Mouse (Mus musculus): ENCODE measurements at regions not wholly inside any gene's neighbourhood (a gene's known extent, or its start where the extent isn't known, plus 50 kb on each side); places are given as distances from the start of the nearest gene placed in this dataset.

- 89% methylated on average over 2 of the region's 2 CpGs for WGBS
- Histone ChIP-seq H3K4me1 (ENCODE audit: control insufficient read depth, insufficient read depth, low read length) (no peaks in the 10 kb centered on the region), H3K36me3 (ENCODE audit: control insufficient read depth, insufficient read depth, low read length) (no peaks in the 10 kb centered on the region), H3K4me2 (ENCODE audit: low read length) (no peak overlapping the region), H3K27me3 (ENCODE audit: control insufficient read depth, insufficient read depth, low read depth, low read length) (no peaks in the 10 kb centered on the region), H3K4me3 (ENCODE audit: low read depth, low read length) (no peak overlapping the region), H3K9me3 (replicated peaks; ENCODE audit: control insufficient read depth, low read length, poor library complexity, severe bottlenecking) (no peaks in the 10 kb centered on the region), H3K27ac (ENCODE audit: low read length) (no peak overlapping the region), H3K9ac (ENCODE audit: low read depth, low read length) (no peak overlapping the region)
- ATAC-seq: no peak
Measured at GRCm38 (mm10) chr2:101021515-101021914, 603.0 kb upstream of the Rag2 start.

GRCm38 (mm10) chr2:101043050-101043449 is 581.5 kb upstream of the Rag2 start:
- Histone ChIP-seq H3K4me3 (ENCODE audit: low read depth, low read length) (no peak overlapping the region), H3K9ac (ENCODE audit: low read depth, low read length) (no peak overlapping the region)

DNA sequence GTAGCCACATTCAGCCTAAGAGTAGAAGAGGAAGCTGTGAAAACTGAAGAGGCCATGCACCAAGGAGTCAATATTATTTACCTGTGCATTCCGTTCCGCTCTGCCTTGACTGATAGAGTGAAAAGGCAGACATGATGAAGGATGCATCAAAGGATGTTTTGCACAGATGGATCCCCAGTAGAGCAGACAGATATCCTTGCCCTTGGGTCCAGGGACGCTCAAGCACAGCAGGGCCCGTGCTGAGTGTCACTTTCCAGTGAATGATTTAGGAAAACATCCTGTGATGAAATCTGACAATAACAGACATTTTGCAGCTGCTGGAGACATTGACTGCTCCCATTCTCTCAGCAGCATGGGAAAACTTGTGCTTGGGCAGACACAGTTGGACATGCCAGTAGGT is 561.6 kb upstream of the Rag2 start:
- H3K4me1 ChIP-seq (ENCODE audit: control insufficient read depth, insufficient read depth, low read length): no peaks in the 10 kb centered on the region
- H3K9ac ChIP-seq (ENCODE audit: low read depth, low read length): no peak overlapping the region
- no peak overlapping the region for H3K4me2 ChIP-seq (ENCODE audit: low read length)
- WGBS: 80% methylated on average over 4 of the region's 4 CpGs
- ATAC-seq: no peak
- no peaks in the 10 kb centered on the region for H3K27me3 ChIP-seq (ENCODE audit: control insufficient read depth, insufficient read depth, low read depth, low read length)
- H3K36me3 ChIP-seq (ENCODE audit: control insufficient read depth, insufficient read depth, low read length): no peaks in the 10 kb centered on the region
- no peak overlapping the region for H3K4me3 ChIP-seq (ENCODE audit: low read depth, low read length)
- no peaks in the 10 kb centered on the region for H3K9me3 ChIP-seq (replicated peaks; ENCODE audit: control insufficient read depth, low read length, poor library complexity, severe bottlenecking)
- no peak overlapping the region for H3K27ac ChIP-seq (ENCODE audit: low read length)

More at GRCm38 (mm10) chr2:101043050-101043449, 581.5 kb upstream of the Rag2 start:
- no peak overlapping the region for H3K27ac ChIP-seq (ENCODE audit: low read length)
- H3K4me1 ChIP-seq (ENCODE audit: control insufficient read depth, insufficient read depth, low read length): 0 out of 2 replicates have a peak, but pooled peaks cover 4% of the 10 kb centered on the region
- H3K9me3 ChIP-seq (replicated peaks; ENCODE audit: control insufficient read depth, low read length, poor library complexity, severe bottlenecking): no peaks in the 10 kb centered on the region
- no peaks in the 10 kb centered on the region for H3K36me3 ChIP-seq (ENCODE audit: control insufficient read depth, insufficient read depth, low read length)
- H3K4me2 ChIP-seq (ENCODE audit: low read length): no peak overlapping the region
- no peak for ATAC-seq
- no peaks in the 10 kb centered on the region for H3K27me3 ChIP-seq (ENCODE audit: control insufficient read depth, insufficient read depth, low read depth, low read length)
- WGBS: 67% methylated on average over 3 of the region's 3 CpGs

- H3K4me2 ChIP-seq (ENCODE audit: low read length): no peak overlapping the region
- H3K4me1 ChIP-seq (ENCODE audit: control insufficient read depth, insufficient read depth, low read length): no peaks in the 10 kb centered on the region
- H3K36me3 ChIP-seq (ENCODE audit: control insufficient read depth, insufficient read depth, low read length): no peaks in the 10 kb centered on the region
- H3K9ac ChIP-seq (ENCODE audit: low read depth, low read length): no peak overlapping the region
- no peak overlapping the region for H3K27ac ChIP-seq (ENCODE audit: low read length)
- no peak overlapping the region for H3K4me3 ChIP-seq (ENCODE audit: low read depth, low read length)
- H3K27me3 ChIP-seq (ENCODE audit: control insufficient read depth, insufficient read depth, low read depth, low read length): no peaks in the 10 kb centered on the region
- no peaks in the 10 kb centered on the region for H3K9me3 ChIP-seq (replicated peaks; ENCODE audit: control insufficient read depth, low read length, poor library complexity, severe bottlenecking)
- ATAC-seq: no peak
Measured at GRCm38 (mm10) chr2:101074990-101075389, 549.5 kb upstream of the Rag2 start.

DNA sequence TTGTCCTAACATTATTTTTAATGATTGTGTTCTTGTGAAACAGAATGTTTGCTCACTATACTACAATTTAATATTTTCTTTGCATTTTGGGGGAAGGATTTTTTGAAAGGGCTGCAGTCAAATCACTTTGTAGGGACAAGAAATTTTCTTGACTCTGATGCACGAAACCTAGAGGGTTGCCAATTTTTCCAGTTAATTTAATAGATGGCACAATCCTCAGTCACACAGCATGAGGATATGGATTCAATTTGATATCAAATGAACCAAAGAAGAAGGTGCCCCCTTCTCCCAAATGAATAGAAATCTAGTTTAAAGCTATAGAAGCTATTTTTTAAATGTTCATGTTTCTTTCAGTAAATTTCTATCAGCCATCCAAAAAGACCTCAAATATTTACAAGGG is 544.3 kb upstream of the Rag2 start:
- Histone ChIP-seq H3K9ac (ENCODE audit: low read depth, low read length) (no peak overlapping the region), H3K36me3 (ENCODE audit: control insufficient read depth, insufficient read depth, low read length) (no peaks in the 10 kb centered on the region), H3K4me2 (ENCODE audit: low read length) (no peak overlapping the region), H3K9me3 (replicated peaks; ENCODE audit: control insufficient read depth, low read length, poor library complexity, severe bottlenecking) (no peaks in the 10 kb centered on the region), H3K4me3 (ENCODE audit: low read depth, low read length) (no peak overlapping the region), H3K27me3 (ENCODE audit: control insufficient read depth, insufficient read depth, low read depth, low read length) (no peaks in the 10 kb centered on the region), H3K27ac (ENCODE audit: low read length) (no peak overlapping the region), H3K4me1 (ENCODE audit: control insufficient read depth, insufficient read depth, low read length) (no peaks in the 10 kb centered on the region)
- 62% methylated on average over 1 of the region's 1 CpGs for WGBS
- no peak for ATAC-seq

GRCm38 (mm10) chr2:101083813-101084212 is 540.7 kb upstream of the Rag2 start:
- Histone ChIP-seq H3K4me2 (ENCODE audit: low read length) (no peak overlapping the region), H3K36me3 (ENCODE audit: control insufficient read depth, insufficient read depth, low read length) (no peaks in the 10 kb centered on the region), H3K9me3 (replicated peaks; ENCODE audit: control insufficient read depth, low read length, poor library complexity, severe bottlenecking) (no peaks in the 10 kb centered on the region), H3K9ac (ENCODE audit: low read depth, low read length) (no peak overlapping the region), H3K27me3 (ENCODE audit: control insufficient read depth, insufficient read depth, low read depth, low read length) (no peaks in the 10 kb centered on the region), H3K4me1 (ENCODE audit: control insufficient read depth, insufficient read depth, low read length) (no peaks in the 10 kb centered on the region), H3K4me3 (ENCODE audit: low read depth, low read length) (no peak overlapping the region), H3K27ac (ENCODE audit: low read length) (no peak overlapping the region)
- no peak for ATAC-seq

GRCm38 (mm10) chr2:101084648-101085047 is 539.9 kb upstream of the Rag2 start:
- no peak overlapping the region for H3K27ac ChIP-seq (ENCODE audit: low read length)
- 80% methylated on average over 1 of the region's 1 CpGs for WGBS
- H3K9me3 ChIP-seq (replicated peaks; ENCODE audit: control insufficient read depth, low read length, poor library complexity, severe bottlenecking): no peaks in the 10 kb centered on the region
- H3K27me3 ChIP-seq (ENCODE audit: control insufficient read depth, insufficient read depth, low read depth, low read length): no peaks in the 10 kb centered on the region
- no peaks in the 10 kb centered on the region for H3K36me3 ChIP-seq (ENCODE audit: control insufficient read depth, insufficient read depth, low read length)
- no peak overlapping the region for H3K4me3 ChIP-seq (ENCODE audit: low read depth, low read length)
- no peak for ATAC-seq
- H3K4me2 ChIP-seq (ENCODE audit: low read length): no peak overlapping the region
- H3K9ac ChIP-seq (ENCODE audit: low read depth, low read length): no peak overlapping the region
- H3K4me1 ChIP-seq (ENCODE audit: control insufficient read depth, insufficient read depth, low read length): no peaks in the 10 kb centered on the region

GRCm38 (mm10) chr2:101107183-101107872 is 517.2 kb upstream of the Rag2 start:
- H3K27ac ChIP-seq (ENCODE audit: low read length): no peak overlapping the region
- H3K27me3 ChIP-seq (ENCODE audit: control insufficient read depth, insufficient read depth, low read depth, low read length): no peaks in the 10 kb centered on the region
- 30% methylated on average over 1 of the region's 1 CpGs for WGBS
- H3K4me3 ChIP-seq (ENCODE audit: low read depth, low read length): no peak overlapping the region
- no peak overlapping the region for H3K9ac ChIP-seq (ENCODE audit: low read depth, low read length)
- no peaks in the 10 kb centered on the region for H3K4me1 ChIP-seq (ENCODE audit: control insufficient read depth, insufficient read depth, low read length)
- peak; percentile 36; the same call in 1 of the 2 replicates for ATAC-seq
- H3K36me3 ChIP-seq (ENCODE audit: control insufficient read depth, insufficient read depth, low read length): no peaks in the 10 kb centered on the region
- no peak overlapping the region for H3K4me2 ChIP-seq (ENCODE audit: low read length)
- H3K9me3 ChIP-seq (replicated peaks; ENCODE audit: control insufficient read depth, low read length, poor library complexity, severe bottlenecking): no peaks in the 10 kb centered on the region

DNA sequence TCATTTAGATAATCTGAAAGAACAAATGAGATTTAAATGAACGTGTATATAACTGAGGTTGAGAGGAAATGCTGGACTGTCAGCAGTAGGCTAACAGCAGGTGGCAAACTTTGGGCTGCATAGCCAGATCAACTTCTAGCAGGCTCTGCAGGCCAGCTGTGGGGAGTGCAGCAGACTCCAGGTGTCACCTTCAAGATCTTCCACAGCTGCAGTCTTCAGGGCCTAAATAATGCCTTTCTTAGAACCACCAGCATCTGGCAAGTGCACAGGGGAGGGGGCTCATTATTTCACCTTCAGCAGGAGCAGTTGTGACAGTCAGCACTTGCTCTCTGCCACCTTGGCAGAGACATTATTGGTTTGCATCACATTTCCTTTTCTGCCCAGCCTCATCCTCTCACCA is 487.7 kb upstream of the Rag2 start:
- no peak for ATAC-seq
- Histone ChIP-seq H3K4me1 (ENCODE audit: control insufficient read depth, insufficient read depth, low read length) (no peaks in the 10 kb centered on the region), H3K36me3 (ENCODE audit: control insufficient read depth, insufficient read depth, low read length) (no peaks in the 10 kb centered on the region), H3K4me3 (ENCODE audit: low read depth, low read length) (no peak overlapping the region), H3K9ac (ENCODE audit: low read depth, low read length) (no peak overlapping the region), H3K27ac (ENCODE audit: low read length) (no peak overlapping the region), H3K27me3 (ENCODE audit: control insufficient read depth, insufficient read depth, low read depth, low read length) (no peaks in the 10 kb centered on the region), H3K9me3 (replicated peaks; ENCODE audit: control insufficient read depth, low read length, poor library complexity, severe bottlenecking) (no peaks in the 10 kb centered on the region), H3K4me2 (ENCODE audit: low read length) (no peak overlapping the region)
- WGBS: 24% methylated on average over 1 of the region's 1 CpGs
